Mouse (Mus musculus): Measurements from ENCODE around the gene Mknk2. TPM values are rescaled to one million over a fixed set of nuclear protein-coding genes. Genes with fewer than 3 reads are reported as not detected.

Gene Mknk2
- polyA plus RNA-seq, 1 experiment from 2014 or later, result 82.1 TPM

- H3K9me3 ChIP-seq (ENCODE audit: control insufficient read depth, low read length), result no peaks in the 10 kb centered on the region
- H3K9ac ChIP-seq (ENCODE audit: low read length), result no peak overlapping the region
- H3K4me3 ChIP-seq (ENCODE audit: low read length), result no peak overlapping the region
- peaks cover 19% of the 10 kb centered on the region for H3K4me1 ChIP-seq (replicated peaks; ENCODE audit: control insufficient read depth, insufficient read depth, low read length)
- no peak overlapping the region for H3K4me2 ChIP-seq (ENCODE audit: low read depth, low read length)
- WGBS, result 84% methylated on average over 13 of the region's 13 CpGs
- H3K27ac ChIP-seq (ENCODE audit: low read length), result peak overlapping the region; percentile 59
- H3K27me3 ChIP-seq (ENCODE audit: control insufficient read depth, insufficient read depth, low read depth, low read length), result no peaks in the 10 kb centered on the region
- H3K36me3 ChIP-seq (ENCODE audit: control insufficient read depth, insufficient read depth, low read length), result peaks cover 7% of the 10 kb centered on the region
- ATAC-seq (ENCODE audit: low read depth), result no peak
These were observed 16.4 kb upstream of the Mknk2 start for GRCm38 (mm10) chr10:80694159-80694938.

- Histone ChIP-seq H3K27ac (ENCODE audit: low read length) (no peak overlapping the region), H3K27me3 (ENCODE audit: control insufficient read depth, insufficient read depth, low read depth, low read length) (no peaks in the 10 kb centered on the region), H3K4me3 (ENCODE audit: low read length) (no peak overlapping the region), H3K4me2 (ENCODE audit: low read depth, low read length) (no peak overlapping the region), H3K36me3 (ENCODE audit: control insufficient read depth, insufficient read depth, low read length) (peaks cover 11% of the 10 kb centered on the region), H3K4me1 (replicated peaks; ENCODE audit: control insufficient read depth, insufficient read depth, low read length) (peaks cover 19% of the 10 kb centered on the region), H3K9me3 (ENCODE audit: control insufficient read depth, low read length) (no peaks in the 10 kb centered on the region), H3K9ac (ENCODE audit: low read length) (no peak overlapping the region)
- ATAC-seq (ENCODE audit: low read depth), result no peak
- WGBS, result 80% methylated on average over 12 of the region's 12 CpGs
These were observed 15.6 kb upstream of the Mknk2 start for GRCm38 (mm10) chr10:80693401-80694045.

- no peak overlapping the region for H3K9ac ChIP-seq (ENCODE audit: low read length)
- no peak overlapping the region for H3K27ac ChIP-seq (ENCODE audit: low read length)
- peaks cover 19% of the 10 kb centered on the region for H3K4me1 ChIP-seq (replicated peaks; ENCODE audit: control insufficient read depth, insufficient read depth, low read length)
These were observed 14.6 kb upstream of the Mknk2 start for GRCm38 (mm10) chr10:80692249-80693165.

GRCm38 (mm10) chr10:80687850-80688249 is 9.9 kb upstream of the Mknk2 start:
- H3K4me1 ChIP-seq (replicated peaks; ENCODE audit: control insufficient read depth, insufficient read depth, low read length), result no peaks in the 10 kb centered on the region
- no peaks in the 10 kb centered on the region for H3K27me3 ChIP-seq (ENCODE audit: control insufficient read depth, insufficient read depth, low read depth, low read length)
- peak; percentile 82 for ATAC-seq (ENCODE audit: low read depth)
- H3K4me3 ChIP-seq (ENCODE audit: low read length), result no peak overlapping the region
- no peak overlapping the region for H3K9ac ChIP-seq (ENCODE audit: low read length)
- 25% methylated on average over 5 of the region's 5 CpGs for WGBS
- peaks cover 27% of the 10 kb centered on the region for H3K36me3 ChIP-seq (ENCODE audit: control insufficient read depth, insufficient read depth, low read length)
- no peak overlapping the region for H3K4me2 ChIP-seq (ENCODE audit: low read depth, low read length)
- no peak overlapping the region for H3K27ac ChIP-seq (ENCODE audit: low read length)
- no peaks in the 10 kb centered on the region for H3K9me3 ChIP-seq (ENCODE audit: control insufficient read depth, low read length)

More at GRCm38 (mm10) chr10:80692249-80693165, 14.6 kb upstream of the Mknk2 start:
- ATAC-seq (ENCODE audit: low read depth), result no peak
- Histone ChIP-seq H3K27me3 (ENCODE audit: control insufficient read depth, insufficient read depth, low read depth, low read length) (no peaks in the 10 kb centered on the region), H3K36me3 (ENCODE audit: control insufficient read depth, insufficient read depth, low read length) (peaks cover 12% of the 10 kb centered on the region), H3K4me2 (ENCODE audit: low read depth, low read length) (no peak overlapping the region), H3K9me3 (ENCODE audit: control insufficient read depth, low read length) (no peaks in the 10 kb centered on the region), H3K4me3 (ENCODE audit: low read length) (no peak overlapping the region)
- WGBS, result 73% methylated on average over 14 of the region's 14 CpGs

- Histone ChIP-seq H3K4me2 (ENCODE audit: low read depth, low read length) (no peak overlapping the region), H3K27ac (ENCODE audit: low read length) (no peak overlapping the region), H3K27me3 (ENCODE audit: control insufficient read depth, insufficient read depth, low read depth, low read length) (no peaks in the 10 kb centered on the region), H3K4me1 (replicated peaks; ENCODE audit: control insufficient read depth, insufficient read depth, low read length) (no peaks in the 10 kb centered on the region), H3K36me3 (ENCODE audit: control insufficient read depth, insufficient read depth, low read length) (peaks cover 27% of the 10 kb centered on the region), H3K9ac (ENCODE audit: low read length) (no peak overlapping the region), H3K4me3 (ENCODE audit: low read length) (no peak overlapping the region), H3K9me3 (ENCODE audit: control insufficient read depth, low read length) (no peaks in the 10 kb centered on the region)
- WGBS, result 90% methylated on average over 3 of the region's 3 CpGs
- no peak for ATAC-seq (ENCODE audit: low read depth)
These were observed 8.7 kb upstream of the Mknk2 start for GRCm38 (mm10) chr10:80686617-80687016.

GRCm38 (mm10) chr10:80684984-80685383 is 7.1 kb upstream of the Mknk2 start:
- Histone ChIP-seq H3K27ac (ENCODE audit: low read length) (no peak overlapping the region), H3K9me3 (ENCODE audit: control insufficient read depth, low read length) (no peaks in the 10 kb centered on the region), H3K36me3 (ENCODE audit: control insufficient read depth, insufficient read depth, low read length) (peaks cover 24% of the 10 kb centered on the region), H3K4me1 (replicated peaks; ENCODE audit: control insufficient read depth, insufficient read depth, low read length) (no peaks in the 10 kb centered on the region), H3K27me3 (ENCODE audit: control insufficient read depth, insufficient read depth, low read depth, low read length) (no peaks in the 10 kb centered on the region), H3K4me3 (ENCODE audit: low read length) (no peak overlapping the region), H3K4me2 (ENCODE audit: low read depth, low read length) (no peak overlapping the region), H3K9ac (ENCODE audit: low read length) (no peak overlapping the region)
- WGBS, result 81% methylated on average over 4 of the region's 4 CpGs
- no peak for ATAC-seq (ENCODE audit: low read depth)

GRCm38 (mm10) chr10:80684214-80684613 is 6.3 kb upstream of the Mknk2 start:
- H3K27me3 ChIP-seq (ENCODE audit: control insufficient read depth, insufficient read depth, low read depth, low read length), result no peaks in the 10 kb centered on the region
- no peak overlapping the region for H3K4me3 ChIP-seq (ENCODE audit: low read length)
- H3K4me1 ChIP-seq (replicated peaks; ENCODE audit: control insufficient read depth, insufficient read depth, low read length), result peaks cover 5% of the 10 kb centered on the region
- no peak overlapping the region for H3K9ac ChIP-seq (ENCODE audit: low read length)
- ATAC-seq (ENCODE audit: low read depth), result no peak; the same call in 1 of the 2 replicates
- no peak overlapping the region for H3K4me2 ChIP-seq (ENCODE audit: low read depth, low read length)
- no peaks in the 10 kb centered on the region for H3K9me3 ChIP-seq (ENCODE audit: control insufficient read depth, low read length)
- peaks cover 19% of the 10 kb centered on the region for H3K36me3 ChIP-seq (ENCODE audit: control insufficient read depth, insufficient read depth, low read length)
- H3K27ac ChIP-seq (ENCODE audit: low read length), result no peak overlapping the region
- 62% methylated on average over 6 of the region's 6 CpGs for WGBS

- WGBS, result 96% methylated on average over 1 of the region's 1 CpGs
- Histone ChIP-seq H3K9me3 (ENCODE audit: control insufficient read depth, low read length) (no peaks in the 10 kb centered on the region), H3K4me2 (ENCODE audit: low read depth, low read length) (no peak overlapping the region), H3K9ac (ENCODE audit: low read length) (no peak overlapping the region), H3K4me1 (replicated peaks; ENCODE audit: control insufficient read depth, insufficient read depth, low read length) (peaks cover 11% of the 10 kb centered on the region), H3K36me3 (ENCODE audit: control insufficient read depth, insufficient read depth, low read length) (peaks cover 17% of the 10 kb centered on the region), H3K27me3 (ENCODE audit: control insufficient read depth, insufficient read depth, low read depth, low read length) (no peaks in the 10 kb centered on the region), H3K27ac (ENCODE audit: low read length) (no peak overlapping the region), H3K4me3 (ENCODE audit: low read length) (no peak overlapping the region)
- ATAC-seq (ENCODE audit: low read depth), result no peak
These were observed 5.7 kb upstream of the Mknk2 start for GRCm38 (mm10) chr10:80683647-80684046.

GRCm38 (mm10) chr10:80682003-80682402 is 4.1 kb upstream of the Mknk2 start:
- Histone ChIP-seq H3K9ac (ENCODE audit: low read length) (no peak overlapping the region), H3K4me3 (ENCODE audit: low read length) (no peak overlapping the region), H3K36me3 (ENCODE audit: control insufficient read depth, insufficient read depth, low read length) (peaks cover 15% of the 10 kb centered on the region), H3K27me3 (ENCODE audit: control insufficient read depth, insufficient read depth, low read depth, low read length) (no peaks in the 10 kb centered on the region), H3K9me3 (ENCODE audit: control insufficient read depth, low read length) (no peaks in the 10 kb centered on the region), H3K27ac (ENCODE audit: low read length) (no peak overlapping the region), H3K4me1 (replicated peaks; ENCODE audit: control insufficient read depth, insufficient read depth, low read length) (peaks cover 27% of the 10 kb centered on the region), H3K4me2 (ENCODE audit: low read depth, low read length) (no peak overlapping the region)
- ATAC-seq (ENCODE audit: low read depth), result no peak
- WGBS, result 93% methylated on average over 6 of the region's 6 CpGs

All from lung, embryonic 16.5 days (tissue).